Mouse (Mus musculus): Measurements from ENCODE around the gene Khdc1a.
"Not testable (repeated sequence)": the region's sequence is repeated elsewhere in the genome, so short reads cannot be mapped to it uniquely, and the experiment has no call there.

The Khdc1a gene

DNA sequence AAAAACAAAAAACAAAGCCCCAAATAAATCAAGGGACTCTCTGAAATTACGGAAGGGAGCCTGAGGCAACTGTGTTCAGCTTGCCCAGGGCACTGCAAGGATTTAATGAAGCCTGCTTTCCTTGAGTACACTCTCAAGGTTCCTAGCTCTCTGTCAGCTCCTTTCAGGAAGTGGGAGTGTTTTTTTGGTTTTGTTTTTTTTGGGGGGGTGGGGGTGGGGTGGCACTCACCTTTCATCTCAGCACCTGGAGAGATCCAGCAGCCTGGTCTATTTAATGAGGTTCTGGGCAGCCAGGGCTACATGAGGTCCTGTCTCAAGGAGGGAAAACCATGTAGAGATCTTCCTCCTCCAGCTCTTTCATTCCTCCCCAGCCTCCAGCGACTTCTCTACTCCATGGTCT lies at the start of gene Khdc1a:
Gene Khdc1a, plus strand, starts transcription at position 301 of the 400 bp plus-strand sequence.
- DNase-seq, result no peak

DNA sequence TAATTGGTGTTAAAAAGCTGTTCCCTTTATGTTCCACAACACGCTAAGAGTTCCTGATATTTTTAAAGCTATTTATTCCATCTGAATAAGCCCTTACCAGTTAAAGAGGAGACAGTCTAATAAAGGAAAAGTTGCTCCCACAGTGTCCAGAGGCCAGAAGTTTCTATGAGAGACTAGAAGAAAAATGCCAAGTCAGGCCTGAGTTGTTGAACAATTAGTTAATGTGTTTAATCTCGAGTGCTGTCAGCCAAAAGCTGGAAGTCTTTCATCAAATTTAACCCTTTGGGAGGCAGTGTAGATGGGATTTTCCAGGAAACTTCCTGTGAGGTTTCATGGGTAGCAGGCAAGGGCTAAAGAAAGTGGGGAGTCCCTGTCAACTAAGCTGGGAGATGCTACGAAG lies 49.6 kb upstream of the Khdc1a start:
- no peak for DNase-seq

DNA sequence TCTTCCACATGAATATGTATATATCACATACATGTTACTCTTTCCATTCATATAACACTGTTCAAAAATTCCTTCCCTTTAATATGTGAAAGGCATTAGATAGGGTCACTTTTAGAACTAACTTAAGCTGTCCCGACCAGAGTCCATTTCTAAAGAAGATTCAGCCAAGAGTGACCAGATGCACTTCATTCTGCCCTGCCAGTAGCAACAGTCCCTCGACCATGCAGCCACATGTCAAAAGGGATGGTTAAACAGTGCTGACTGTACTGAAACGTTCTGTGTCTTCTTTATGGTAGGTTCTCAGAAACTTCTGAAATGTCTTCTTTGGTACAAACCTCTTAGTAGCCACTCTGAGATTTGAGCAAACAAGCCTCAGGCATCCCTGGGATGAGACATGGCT lies 47.8 kb upstream of the Khdc1a start:
- no peak for DNase-seq

DNA sequence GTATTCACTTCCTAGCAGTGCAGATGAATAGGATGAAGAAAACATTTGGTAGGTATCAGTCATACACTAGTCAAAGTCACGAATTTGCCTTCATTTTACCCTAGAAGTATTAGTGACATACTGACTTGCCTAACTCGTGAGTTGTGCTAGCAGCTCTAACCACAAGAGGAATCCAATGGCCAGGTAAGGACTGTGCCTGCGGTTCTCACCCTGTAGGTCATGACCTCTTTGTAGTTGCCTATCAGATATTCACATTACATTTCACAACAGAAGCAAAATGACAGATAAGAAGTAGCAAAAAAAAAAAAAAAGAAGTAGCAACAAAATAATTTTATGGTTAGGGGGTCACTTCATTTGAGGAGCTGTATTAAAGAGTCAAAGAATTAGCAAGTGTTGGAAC lies 45.3 kb upstream of the Khdc1a start:
- DNase-seq, result no peak

DNA sequence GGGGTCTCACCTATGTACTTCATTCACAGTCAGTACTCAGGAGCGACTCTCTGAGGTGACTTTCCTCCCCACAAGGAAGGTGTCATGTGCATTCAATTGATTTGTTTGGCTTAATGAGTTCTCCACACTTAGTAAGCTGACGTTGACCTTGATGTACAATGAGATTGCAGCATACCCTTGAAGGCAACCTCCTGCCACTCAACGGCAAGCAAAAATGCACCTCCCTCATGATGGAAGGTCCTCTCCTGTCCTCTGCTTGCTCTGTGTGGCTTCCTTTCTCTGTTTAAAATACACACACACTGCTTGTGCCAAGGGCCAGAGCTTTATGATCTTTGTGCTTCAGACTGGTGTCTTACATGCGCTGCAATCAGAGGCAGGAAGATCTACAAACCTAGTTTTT lies 44.8 kb upstream of the Khdc1a start:
- DNase-seq, result no peak

DNA sequence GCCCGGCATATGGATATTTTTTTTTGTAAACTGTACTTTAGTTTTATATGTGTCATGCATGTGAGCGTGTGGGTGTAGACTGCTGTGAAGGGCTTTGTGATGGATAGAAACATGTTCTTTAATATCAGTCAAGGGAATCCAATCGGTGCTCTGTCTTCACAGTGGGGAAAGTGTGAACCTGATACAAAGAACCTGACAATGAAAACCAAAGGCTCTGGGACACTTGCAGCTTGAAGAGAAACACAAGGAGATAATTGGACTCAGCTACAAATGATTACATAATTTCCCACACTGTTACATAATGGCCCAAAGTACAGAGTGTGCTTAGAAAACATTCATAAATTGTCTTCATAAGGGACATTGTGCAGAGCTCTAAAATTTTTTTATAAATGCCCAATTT lies 44.0 kb upstream of the Khdc1a start:
- DNase-seq, result no peak

DNA sequence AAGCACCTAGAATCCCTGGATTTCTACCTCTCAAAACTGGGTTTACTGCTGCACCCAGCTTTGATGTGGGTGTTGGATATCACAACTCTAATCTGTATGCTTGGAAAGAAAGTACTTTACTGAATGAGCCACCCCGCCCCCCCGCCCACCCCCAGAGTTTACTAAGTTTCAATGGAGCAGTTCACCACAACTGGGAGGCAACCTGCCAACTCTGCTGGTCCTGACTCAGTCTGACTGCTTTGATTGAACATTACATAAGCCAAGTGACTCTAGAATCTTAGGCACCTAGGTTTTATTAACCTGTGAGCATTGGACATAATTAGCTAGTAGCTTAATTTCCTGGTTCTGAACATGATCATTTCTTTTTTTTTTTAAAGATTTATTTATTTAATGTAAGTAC lies 35.1 kb upstream of the Khdc1a start:
- no peak for DNase-seq

DNA sequence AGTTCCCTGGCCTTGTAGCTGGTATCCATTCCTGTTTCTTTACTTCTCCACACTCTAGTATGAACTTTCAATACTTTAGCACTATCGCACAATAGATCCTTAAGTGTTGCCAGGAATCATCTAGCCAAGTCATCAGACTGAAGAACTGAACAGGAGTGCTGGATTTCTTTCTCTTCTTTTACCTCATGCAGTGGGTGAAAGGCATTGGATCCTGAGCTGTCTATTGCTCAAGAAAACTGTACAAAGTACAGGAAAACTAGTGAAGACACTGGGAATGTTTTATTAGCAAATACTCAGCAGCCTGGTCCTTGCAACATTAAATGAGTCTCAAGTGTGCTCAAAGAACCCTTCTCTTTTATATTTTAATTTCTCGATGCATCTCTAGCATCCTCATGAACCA lies 33.7 kb upstream of the Khdc1a start:
- no peak for DNase-seq

DNA sequence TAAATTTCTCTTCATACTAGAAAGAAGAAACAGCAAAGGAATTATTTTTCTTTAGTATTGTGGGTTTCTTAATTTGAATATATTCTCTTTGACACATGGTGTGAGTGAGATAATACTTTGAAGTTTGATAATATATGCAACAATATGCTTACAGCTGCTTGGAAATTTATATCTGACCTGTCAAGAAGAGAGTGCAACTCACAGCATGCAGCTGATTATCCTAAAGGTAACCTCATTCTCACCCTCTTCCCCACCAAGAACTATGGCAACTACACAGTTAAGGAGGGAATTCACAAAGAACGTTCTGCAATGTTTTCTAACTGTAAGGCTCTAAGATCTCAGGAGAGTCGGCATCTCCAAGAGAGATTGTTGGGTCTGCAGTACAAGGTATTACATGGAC lies 33.1 kb upstream of the Khdc1a start:
- DNase-seq, result no peak

DNA sequence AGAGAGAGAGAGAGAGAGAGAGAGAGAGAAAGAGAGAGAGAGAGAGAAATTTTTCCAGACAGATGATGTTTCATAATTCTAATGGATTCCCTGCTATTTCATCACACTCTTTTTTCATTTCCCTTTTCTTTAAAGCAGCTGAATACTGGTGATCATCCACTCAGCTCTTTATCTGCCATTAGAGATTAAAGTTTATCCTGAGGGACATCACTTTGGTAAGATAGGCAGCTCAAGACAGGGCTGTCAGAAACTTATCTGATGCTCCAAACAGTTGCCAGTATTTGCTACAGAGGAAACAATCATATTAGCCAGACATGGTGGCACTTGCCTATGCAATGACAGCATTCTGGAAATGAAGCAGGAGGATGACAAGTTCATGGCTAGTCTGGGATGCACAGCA lies 31.2 kb upstream of the Khdc1a start:
- DNase-seq, result no peak

DNA sequence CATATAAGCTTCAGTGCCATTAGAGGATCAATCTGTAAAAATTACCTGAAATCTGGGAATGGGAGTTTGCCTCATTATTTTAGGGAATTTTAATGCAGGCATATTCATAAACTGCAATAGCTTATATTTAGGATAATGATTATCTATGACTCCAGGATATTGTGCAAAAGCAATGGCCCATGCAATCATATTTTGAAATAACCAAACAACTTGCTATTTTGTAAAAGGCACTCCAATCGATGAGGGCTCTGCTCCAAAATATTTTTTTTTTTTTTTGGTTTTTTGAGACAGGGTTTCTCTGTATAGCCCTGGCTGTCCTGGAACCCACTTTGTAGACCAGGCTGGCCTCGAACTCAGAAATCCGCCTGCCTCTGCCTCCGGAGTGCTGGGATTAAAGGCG lies 29.2 kb upstream of the Khdc1a start:
- not testable (repeated sequence) for DNase-seq

DNA sequence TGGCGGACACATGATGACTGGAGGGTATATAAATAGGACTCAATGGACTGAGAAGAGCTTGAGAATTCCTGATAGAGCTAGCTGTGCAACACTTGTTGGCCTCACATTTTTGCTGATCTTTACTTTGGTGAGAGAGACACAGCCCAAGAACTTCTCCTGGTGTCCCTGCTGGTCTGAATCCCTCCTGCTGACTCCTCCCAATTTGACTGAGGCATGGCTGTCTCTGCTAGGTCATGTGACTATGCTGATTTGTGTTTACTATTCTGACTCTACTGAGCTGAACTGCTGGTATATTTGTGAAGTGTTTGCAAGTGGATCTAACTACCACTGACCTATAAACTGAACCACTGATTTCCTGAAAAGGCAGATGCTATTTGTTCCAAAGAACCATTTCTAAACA lies 27.8 kb upstream of the Khdc1a start:
- DNase-seq, result no peak

DNA sequence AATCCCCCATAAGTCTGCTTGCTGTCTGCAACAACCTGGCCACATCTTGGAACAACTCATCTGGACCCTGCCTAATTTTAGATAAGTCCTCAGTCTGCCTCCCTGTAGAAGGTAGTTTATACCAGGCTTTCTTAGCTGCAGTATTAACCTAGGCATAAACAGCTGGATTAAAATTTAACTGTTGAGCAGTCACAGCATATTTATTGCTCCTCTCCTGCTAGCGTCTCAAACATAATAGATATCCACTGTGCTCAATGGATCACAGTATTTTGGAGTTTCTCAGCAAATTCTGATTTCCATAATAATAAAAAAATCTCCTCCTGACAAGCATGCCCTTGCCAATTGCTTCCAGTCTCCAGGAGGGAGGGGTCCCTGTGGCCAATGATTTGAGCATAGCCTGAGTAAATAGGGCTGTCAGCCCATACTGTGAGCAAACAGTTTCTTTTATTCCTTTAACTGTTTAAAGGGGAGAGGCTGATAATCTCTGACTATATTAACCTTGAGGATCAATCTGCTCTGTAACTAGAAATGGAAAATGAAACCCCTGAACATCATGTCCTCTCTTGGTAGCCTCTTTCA lies 25.4 kb upstream of the Khdc1a start:
- DNase-seq, result no peak

DNA sequence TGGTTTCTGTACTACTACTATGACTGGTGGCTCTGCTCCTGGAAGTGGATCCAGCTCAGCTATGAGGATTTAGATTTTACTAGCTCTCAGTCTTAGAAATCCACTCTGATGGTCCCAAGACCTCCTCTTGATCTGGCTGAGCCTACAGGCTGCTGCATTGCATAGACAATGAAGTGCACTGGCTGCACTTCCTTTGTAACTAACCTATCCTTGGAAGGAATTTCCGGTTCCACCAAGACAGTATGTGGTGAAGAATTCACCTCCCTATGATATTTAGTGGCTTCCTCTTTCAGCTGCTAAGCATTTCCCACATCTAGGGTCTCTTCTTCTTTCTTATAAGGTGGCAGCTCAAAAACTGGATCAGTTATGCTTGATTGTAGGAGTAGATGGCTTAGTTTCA lies 24.8 kb upstream of the Khdc1a start:
- no peak for DNase-seq

DNA sequence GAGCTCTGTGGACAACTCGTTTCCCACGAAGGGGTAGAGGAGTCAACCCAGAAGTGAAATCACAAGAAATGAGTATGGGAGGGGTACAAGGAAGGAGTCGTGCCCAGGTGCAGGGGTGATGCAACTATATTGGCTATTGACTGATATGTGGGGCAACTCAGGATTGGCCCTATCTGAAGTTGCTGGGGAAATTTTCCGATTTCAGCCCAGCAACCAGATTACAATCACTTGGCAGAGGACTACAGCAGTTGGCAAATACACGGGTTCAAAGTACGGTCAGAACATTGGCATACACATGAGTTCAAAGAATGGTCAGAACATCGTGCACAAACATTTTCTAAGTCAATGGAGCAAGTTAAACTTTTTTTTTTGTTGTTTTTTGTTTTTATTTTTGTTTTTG lies 22.7 kb upstream of the Khdc1a start:
- DNase-seq, result no peak

DNA sequence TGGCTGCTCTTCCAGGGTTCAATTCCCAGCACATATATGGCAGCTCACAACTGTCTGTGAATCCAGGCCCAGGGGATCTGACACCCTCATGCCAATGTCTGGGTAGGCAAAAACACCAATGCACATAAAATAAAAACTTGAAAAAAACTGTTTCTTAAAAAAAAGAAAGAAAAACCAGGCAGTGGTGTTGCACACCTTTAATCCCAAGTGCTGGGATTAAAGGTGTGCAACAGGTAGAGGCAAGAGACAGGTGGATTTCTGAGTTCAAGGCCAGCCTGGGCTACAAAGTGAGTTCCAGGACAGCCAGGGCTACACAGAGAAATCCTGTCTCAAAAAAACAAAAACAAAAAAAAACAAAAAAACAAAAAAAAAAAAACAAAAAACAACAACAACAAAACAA lies 18.3 kb upstream of the Khdc1a start:
- DNase-seq, result not testable (repeated sequence)

DNA sequence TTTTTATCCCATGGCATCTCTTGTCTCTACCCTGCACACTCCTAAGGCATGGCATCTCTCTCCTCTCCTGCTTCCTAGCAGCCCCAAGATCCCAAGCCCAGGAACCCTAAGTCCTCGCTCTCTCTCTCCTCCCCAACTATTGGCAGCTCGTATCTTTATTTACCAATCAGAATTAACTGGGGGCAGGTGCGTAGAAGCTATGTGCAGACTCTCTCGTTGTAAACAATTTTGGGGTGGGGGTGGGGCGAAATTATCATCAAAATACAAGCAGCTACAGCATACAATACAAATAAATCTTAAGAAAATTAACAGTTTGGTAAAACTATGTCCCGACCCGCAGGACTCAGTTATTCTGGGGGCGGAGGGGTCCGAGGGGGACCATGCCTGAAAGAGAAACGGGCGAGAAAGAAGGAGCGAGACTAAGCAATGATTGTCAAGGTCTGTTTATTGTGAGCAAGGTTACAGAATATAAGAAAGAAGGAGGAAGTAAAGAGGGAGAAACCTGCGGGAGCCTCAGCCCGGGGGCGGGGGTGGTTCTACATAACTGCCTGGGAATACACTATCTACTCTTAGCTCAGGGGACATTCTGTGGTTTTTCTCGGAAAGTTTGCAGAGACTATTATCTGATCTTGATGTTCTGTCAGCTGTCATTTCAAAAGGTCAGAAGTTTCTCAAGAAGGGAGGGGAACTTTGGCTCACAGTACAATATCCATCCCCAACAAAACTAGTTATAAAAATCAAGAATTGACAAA lies 16.0 kb upstream of the Khdc1a start:
- no peak for DNase-seq

DNA sequence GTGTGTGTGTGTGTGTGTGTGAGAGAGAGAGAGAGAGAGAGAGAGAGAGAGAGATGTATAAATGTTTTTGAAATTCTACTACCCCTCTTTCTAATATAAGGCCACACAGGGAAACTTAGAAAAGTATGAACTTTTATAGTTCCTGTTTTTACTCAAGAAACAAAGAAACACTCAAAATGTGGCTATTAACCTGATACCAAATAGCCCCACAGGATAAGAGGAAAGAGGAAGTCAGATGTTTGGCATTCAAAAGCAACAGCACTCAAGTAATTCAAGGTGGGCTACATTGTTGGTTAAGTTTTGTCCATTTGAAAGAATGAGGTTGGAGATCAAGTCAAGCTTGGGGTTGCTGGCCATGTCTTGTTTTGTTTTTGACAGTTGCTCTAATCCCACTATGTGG lies 13.6 kb upstream of the Khdc1a start:
- no peak for DNase-seq

DNA sequence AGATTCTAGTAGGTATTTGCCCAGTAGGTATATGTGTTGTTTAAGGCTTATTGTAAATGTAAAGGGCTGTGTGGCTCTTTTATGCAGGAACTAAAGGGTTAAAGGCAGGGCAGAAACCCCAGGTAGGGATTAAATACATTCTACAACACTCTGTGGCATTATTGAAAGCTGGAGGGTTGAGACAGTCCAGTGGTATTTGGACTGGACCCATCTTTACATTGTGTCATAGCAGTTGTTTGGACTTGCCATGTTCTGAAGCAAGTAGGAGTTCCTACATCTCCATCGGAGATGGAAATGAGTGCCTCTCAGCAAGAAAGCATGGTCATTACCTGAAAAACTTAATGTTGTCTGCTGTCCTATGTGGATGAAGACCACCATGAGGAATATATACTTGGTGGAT lies 8.7 kb upstream of the Khdc1a start:
- DNase-seq, result no peak

DNA sequence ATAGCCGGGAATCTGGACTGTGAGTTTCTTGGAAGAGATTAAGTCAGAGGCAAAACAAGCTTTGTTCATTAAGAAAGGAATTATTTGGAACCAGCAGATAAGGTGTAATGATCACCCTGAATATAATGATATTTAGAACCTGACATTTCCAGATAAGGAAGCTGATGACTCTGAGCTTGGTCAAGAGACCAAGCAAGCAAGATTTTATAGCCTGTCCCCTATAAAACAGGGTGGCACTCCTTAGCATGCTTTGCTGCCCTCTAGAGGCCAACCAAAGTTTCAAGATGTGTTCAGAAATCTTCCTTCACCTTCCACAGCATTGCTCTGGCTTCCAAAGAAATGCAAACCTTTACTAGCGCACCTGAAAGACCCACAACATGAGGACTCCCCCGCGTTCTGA lies 5.2 kb upstream of the Khdc1a start:
- DNase-seq, result peak; percentile 38 to 43

DNA sequence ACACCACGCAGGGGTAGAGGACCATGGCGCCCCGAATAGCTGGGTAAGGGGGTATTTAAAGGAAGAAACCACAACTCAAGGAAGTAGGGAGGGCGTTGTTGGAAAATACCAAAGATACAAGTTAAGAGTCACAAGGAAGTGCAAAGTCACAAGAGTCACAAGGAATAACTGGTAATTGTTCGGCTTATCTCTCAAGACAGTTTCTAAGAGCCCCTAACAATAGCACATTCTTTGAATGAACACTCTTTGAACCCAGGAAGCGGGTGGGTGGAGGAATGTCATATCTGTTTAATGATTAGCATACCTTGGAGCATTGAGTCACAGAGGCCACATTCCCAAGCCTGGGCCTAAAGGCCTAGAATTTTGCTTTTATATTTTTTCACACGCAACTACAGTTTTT lies 4.7 kb upstream of the Khdc1a start:
- DNase-seq, result not testable (repeated sequence)

DNA sequence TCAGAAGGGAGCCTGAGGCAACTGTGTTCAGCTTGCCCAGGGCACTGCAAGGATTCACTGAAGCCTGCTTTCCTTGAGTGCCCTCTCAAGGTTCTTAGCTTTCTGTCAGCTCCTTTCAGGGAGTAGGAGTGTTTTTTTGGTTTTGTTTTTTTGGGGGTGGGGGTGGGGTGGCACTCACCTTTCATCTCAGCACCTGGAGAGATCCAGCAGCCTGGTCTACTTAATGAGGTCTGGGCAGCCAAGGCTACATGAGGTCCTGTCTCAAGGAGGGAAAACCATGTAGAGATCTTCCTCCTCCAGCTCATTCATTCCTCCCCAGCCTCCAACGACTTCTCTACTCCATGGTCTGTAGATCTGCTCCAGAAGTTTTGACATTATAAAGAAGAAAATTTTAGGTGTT lies 18.6 kb downstream of the Khdc1a start, which contains the start of gene Khdc1c:
Gene Khdc1c, plus strand, starts transcription at position 301 of the 400 bp plus-strand sequence.
- not testable (repeated sequence) for DNase-seq

DNA sequence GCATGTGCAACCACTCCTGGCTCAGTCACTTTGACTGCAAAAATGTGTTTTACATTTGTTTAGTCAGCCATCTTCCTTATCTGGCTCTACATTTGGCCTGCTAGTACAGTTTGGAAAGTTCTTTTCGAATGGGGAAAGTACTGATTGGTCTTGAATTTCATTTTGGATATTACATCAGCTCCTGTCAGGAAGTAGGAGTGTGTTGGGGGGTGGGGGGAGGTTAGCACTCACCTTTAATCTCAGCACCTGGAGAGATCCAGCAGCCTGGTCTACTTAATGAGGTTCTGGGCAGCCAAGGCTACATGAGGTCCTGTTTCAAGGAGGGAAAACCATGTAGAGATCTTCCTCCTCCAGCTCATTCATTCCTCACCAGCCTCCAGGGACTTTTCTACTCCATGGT lies 33.8 kb downstream of the Khdc1a start, which contains the start of gene Khdc1b:
Gene Khdc1b, plus strand, starts transcription at position 301 of the 400 bp plus-strand sequence.
- DNase-seq, result no peak

DNA sequence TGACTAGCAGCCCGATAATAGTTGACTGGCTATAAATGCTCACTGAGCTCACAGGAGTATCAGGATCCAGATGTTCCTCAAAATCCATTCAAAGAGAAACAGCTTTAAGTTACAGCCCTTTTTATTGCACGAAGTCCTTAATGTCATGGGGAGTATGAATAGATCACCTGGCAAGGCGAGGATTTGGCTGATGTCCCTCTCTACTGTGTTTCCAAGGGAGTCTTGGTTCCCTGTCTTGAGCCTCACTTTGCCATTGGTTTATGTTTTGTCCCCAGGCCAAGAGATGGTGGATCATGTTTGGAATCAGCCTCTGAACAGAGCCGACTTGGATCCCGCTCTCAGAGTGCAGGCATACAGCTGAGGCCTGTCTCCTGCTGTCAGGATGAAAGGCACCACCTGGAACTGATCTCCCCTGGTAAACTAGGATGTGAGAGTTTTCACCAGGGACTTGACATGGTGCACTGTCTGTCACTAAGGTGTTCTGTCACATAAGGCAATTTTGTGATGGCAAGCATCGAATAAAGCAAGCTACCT lies 41.8 kb downstream of the Khdc1a start:
- no peak for DNase-seq
